Mouse (Mus musculus) midbrain, postnatal 0 days (tissue): Measurements from ENCODE around the gene Spire2. TPM values are rescaled to one million over a fixed set of nuclear protein-coding genes. Genes with fewer than 3 reads are reported as not detected.

ENCODE experiments used
- ATAC-seq: fragments of 200-750 bp; cut with Nextera tagmentation; 2 replicates; pipeline ENCODE4 v1.8.0; 2017; ENCODE audit warnings: moderate number of reproducible peaks, mild to moderate bottlenecking, moderate TSS enrichment, moderate library complexity; ENCODE audit not compliant: low FRiP score
- DNase-seq: peaks from one replicate; pipeline ENCODE4 v3.0.0-alpha.2; 2015; ENCODE audit warnings: low spot score
- H3K27ac ChIP-seq: fragments of 300-500 bp; sonication (generic); 2 replicates; pipeline ENCODE4 v1.5.1; 2014; ENCODE audit warnings: low read depth, mild to moderate bottlenecking, low read length, mixed read lengths
- H3K27me3 ChIP-seq: fragments of 300-500 bp; sonication (generic); 2 replicates; pipeline ENCODE4 v1.6.1; 2014; ENCODE audit warnings: low read length, control low read depth, mixed read lengths; ENCODE audit not compliant: insufficient read depth
- H3K36me3 ChIP-seq: fragments of 300-500 bp; sonication (generic); 2 replicates; pipeline ENCODE4 v1.6.1; 2014; ENCODE audit warnings: low read length, control low read depth, mixed read lengths; ENCODE audit not compliant: insufficient read depth
- H3K4me1 ChIP-seq: fragments of 300-500 bp; sonication (generic); 2 replicates; pipeline ENCODE4 v1.6.1; 2014; ENCODE audit warnings: mild to moderate bottlenecking, control low read depth, antibody characterized with exemption, low read length, mixed read lengths; ENCODE audit not compliant: insufficient read depth
- H3K4me2 ChIP-seq: fragments of 300-500 bp; sonication (generic); 2 replicates; pipeline ENCODE4 v1.6.1; 2014; ENCODE audit warnings: low read depth, mild to moderate bottlenecking, low read length, mixed read lengths; ENCODE audit not compliant: poor library complexity, severe bottlenecking
- H3K4me3 ChIP-seq: fragments of 300-500 bp; sonication (generic); 2 replicates; pipeline ENCODE4 v1.5.1; 2014; ENCODE audit warnings: low read depth, mild to moderate bottlenecking, low read length, moderate library complexity
- H3K9ac ChIP-seq: fragments of 300-500 bp; sonication (generic); replicated peaks from 2 replicates; pipeline ENCODE4 v1.6.1; 2014; ENCODE audit warnings: mild to moderate bottlenecking, low read length, moderate library complexity, mixed read lengths; ENCODE audit not compliant: poor library complexity, severe bottlenecking
- H3K9me3 ChIP-seq: fragments of 300-500 bp; sonication (generic); 2 replicates; pipeline ENCODE4 v1.6.1; 2016; ENCODE audit warnings: low read length, control low read depth
- CTCF ChIP-seq: IDR thresholded peaks from 2 replicates; pipeline ENCODE4 v1.5.1; 2016; ENCODE audit warnings: antibody characterized with exemption, mild to moderate bottlenecking
- WGBS: fragments of 180-500 bp; shearing (Covaris S2); extraction: QIAGEN DNeasy Blood & Tissue Kit; methylation state at CpG from one replicate; pipeline ENCODE4 v1.1.7; 2014; 5-methylcytosine and 5-hydroxymethylcytosine counted together
- polyA plus RNA-seq: library from polyadenylated mRNA; unstranded; fragments of >200 nt; fragmentation: Nextera tagmentation; extraction: Ambion mirVana; gene quantifications from 2 replicates; pipeline ENCODE4 v1.2.1, GENCODE M21; 2015
- total RNA-seq: library from RNA; depleted of rRNA; stranded (reverse); fragments of >200 nt; gene quantifications from 2 replicates; pipeline ENCODE4 v1.2.3, GENCODE M21; 2014; rRNA removed

Gene Spire2
- total and polyA plus RNA-seq, 2 experiments from 2014 or later, result 28.0 to 44.1 TPM

GRCm38 (mm10) chr8:123415967-123416943 is 83.7 kb downstream of the Spire2 start:
- Histone ChIP-seq H3K4me2 (peak overlapping the region; percentile 89), H3K27me3 (no peaks in the 10 kb centered on the region), H3K9ac (no peak overlapping the region; the same call in 1 of the 2 replicates), H3K9me3 (no peaks in the 10 kb centered on the region), H3K4me3 (peak overlapping the region; percentile 12; the same call in 1 of the 2 replicates), H3K36me3 (peaks cover 21% of the 10 kb centered on the region), H3K4me1 (0 out of 2 replicates have a peak, but pooled peaks cover 7% of the 10 kb centered on the region), H3K27ac (no peak overlapping the region)
- DNase-seq (peak; percentile 70), ATAC-seq (no peak)
- TF ChIP-seq CTCF, result peak; percentile 75
- WGBS, result 83% methylated on average over 7 of the region's 8 CpGs

- Histone ChIP-seq H3K9me3 (no peaks in the 10 kb centered on the region), H3K9ac (no peak overlapping the region; the same call in 1 of the 2 replicates), H3K27ac (no peak overlapping the region), H3K4me1 (0 out of 2 replicates have a peak, but pooled peaks cover 7% of the 10 kb centered on the region), H3K27me3 (no peaks in the 10 kb centered on the region), H3K4me3 (0 out of 2 replicates have a peak overlapping the region, but pooled peaks have one; percentile 6), H3K36me3 (peaks cover 21% of the 10 kb centered on the region), H3K4me2 (peak overlapping the region; percentile 28)
- ATAC-seq (no peak), DNase-seq (no peak)
- 74% methylated on average over 8 of the region's 8 CpGs for WGBS
- no peak for TF ChIP-seq CTCF
Observed at GRCm38 (mm10) chr8:123416944-123417555, 84.5 kb downstream of the Spire2 start.

Other genes starting within 250 kb of the Spire2 start
- 2,117 and 2,785 TPM in 2 replicates for gene Rpl13, start 230.4 kb upstream of the Spire2 start, total RNA-seq
- 801 and 821 TPM in 2 replicates for gene Rpl13, start 230.4 kb upstream of the Spire2 start, polyA plus RNA-seq
- gene Cpne7, start 215.3 kb upstream of the Spire2 start, total RNA-seq, result 29.2 and 33.0 TPM in 2 replicates
- gene Cpne7, start 215.3 kb upstream of the Spire2 start, polyA plus RNA-seq, result 28.0 and 29.1 TPM in 2 replicates
- gene Sult5a1, start 174.4 kb upstream of the Spire2 start, total RNA-seq, result 0.80 and 2.8 TPM in 2 replicates
- gene Sult5a1, start 174.4 kb upstream of the Spire2 start, polyA plus RNA-seq, result 1.1 and 2.2 TPM in 2 replicates
- 0.38 and 0.60 TPM in 2 replicates for gene Dpep1, start 146.5 kb upstream of the Spire2 start, total RNA-seq
- gene Dpep1, start 146.5 kb upstream of the Spire2 start, polyA plus RNA-seq, result 0.11 and 0.33 TPM in 2 replicates
- gene Chmp1a, start 120.0 kb upstream of the Spire2 start, total RNA-seq, result 206 and 212 TPM in 2 replicates
- gene Chmp1a, start 120.0 kb upstream of the Spire2 start, polyA plus RNA-seq, result 221 and 236 TPM in 2 replicates
- 4.9 and 7.3 TPM in 2 replicates for gene Spata33, start 119.9 kb upstream of the Spire2 start, total RNA-seq
- gene Spata33, start 119.9 kb upstream of the Spire2 start, polyA plus RNA-seq, result 9.2 and 9.3 TPM in 2 replicates
- gene Cdk10, start 107.9 kb upstream of the Spire2 start, total RNA-seq, result 70.3 and 86.5 TPM in 2 replicates
- gene Cdk10, start 107.9 kb upstream of the Spire2 start, polyA plus RNA-seq, result 57.8 and 67.0 TPM in 2 replicates
- gene Spata2l, start 96.5 kb upstream of the Spire2 start, total RNA-seq, result 13.6 and 19.6 TPM in 2 replicates
- 14.3 and 16.8 TPM in 2 replicates for gene Spata2l, start 96.5 kb upstream of the Spire2 start, polyA plus RNA-seq
- 37.9 and 42.1 TPM in 2 replicates for gene Zfp276, start 78.5 kb upstream of the Spire2 start, total RNA-seq
- gene Zfp276, start 78.5 kb upstream of the Spire2 start, polyA plus RNA-seq, result 15.4 and 17.8 TPM in 2 replicates
- gene Vps9d1, start 78.4 kb upstream of the Spire2 start, total RNA-seq, result 77.4 and 88.9 TPM in 2 replicates
- gene Vps9d1, start 78.4 kb upstream of the Spire2 start, polyA plus RNA-seq, result 66.1 and 70.7 TPM in 2 replicates
- 4.2 and 17.6 TPM in 2 replicates for gene Fanca, start 14.1 kb upstream of the Spire2 start, total RNA-seq
- gene Fanca, start 14.1 kb upstream of the Spire2 start, polyA plus RNA-seq, result 3.0 and 3.3 TPM in 2 replicates
- gene Tcf25, start 41.0 kb downstream of the Spire2 start, total RNA-seq, result 538 and 541 TPM in 2 replicates
- 413 and 416 TPM in 2 replicates for gene Tcf25, start 41.0 kb downstream of the Spire2 start, polyA plus RNA-seq
- gene Mc1r, start 74.4 kb downstream of the Spire2 start, total RNA-seq, result 0.22 TPM in 1 of 2 replicates, not detected in the other
- gene Mc1r, start 74.4 kb downstream of the Spire2 start, polyA plus RNA-seq, result 0.09 TPM in 1 of 2 replicates, not detected in the other
- 3,827 and 3,963 TPM in 2 replicates for gene Tubb3, start 78.7 kb downstream of the Spire2 start, total RNA-seq
- 1,921 and 2,058 TPM in 2 replicates for gene Tubb3, start 78.7 kb downstream of the Spire2 start, polyA plus RNA-seq
- 47.6 and 49.4 TPM in 2 replicates for gene Def8, start 90.8 kb downstream of the Spire2 start, total RNA-seq
- gene Def8, start 90.8 kb downstream of the Spire2 start, polyA plus RNA-seq, result 36.4 and 39.4 TPM in 2 replicates
- 15.0 and 22.1 TPM in 2 replicates for gene Afg3l1, start 145.2 kb downstream of the Spire2 start, total RNA-seq
- gene Afg3l1, start 145.2 kb downstream of the Spire2 start, polyA plus RNA-seq, result 40.8 and 43.5 TPM in 2 replicates
- 96.0 and 101 TPM in 2 replicates for gene Dbndd1, start 182.8 kb downstream of the Spire2 start, total RNA-seq
- 69.6 and 74.9 TPM in 2 replicates for gene Dbndd1, start 182.8 kb downstream of the Spire2 start, polyA plus RNA-seq
- 21.4 and 28.8 TPM in 2 replicates for gene Gas8, start 186.1 kb downstream of the Spire2 start, total RNA-seq
- 42.8 and 43.9 TPM in 2 replicates for gene Gas8, start 186.1 kb downstream of the Spire2 start, polyA plus RNA-seq